Mouse (Mus musculus): Measurements from ENCODE around the gene Rpl35. TPM values are rescaled to one million over a fixed set of nuclear protein-coding genes. Genes with fewer than 3 reads are reported as not detected.

Rpl35 gene
- polyA plus RNA-seq, 1 experiment from 2014 or later: 1,101 TPM

DNA sequence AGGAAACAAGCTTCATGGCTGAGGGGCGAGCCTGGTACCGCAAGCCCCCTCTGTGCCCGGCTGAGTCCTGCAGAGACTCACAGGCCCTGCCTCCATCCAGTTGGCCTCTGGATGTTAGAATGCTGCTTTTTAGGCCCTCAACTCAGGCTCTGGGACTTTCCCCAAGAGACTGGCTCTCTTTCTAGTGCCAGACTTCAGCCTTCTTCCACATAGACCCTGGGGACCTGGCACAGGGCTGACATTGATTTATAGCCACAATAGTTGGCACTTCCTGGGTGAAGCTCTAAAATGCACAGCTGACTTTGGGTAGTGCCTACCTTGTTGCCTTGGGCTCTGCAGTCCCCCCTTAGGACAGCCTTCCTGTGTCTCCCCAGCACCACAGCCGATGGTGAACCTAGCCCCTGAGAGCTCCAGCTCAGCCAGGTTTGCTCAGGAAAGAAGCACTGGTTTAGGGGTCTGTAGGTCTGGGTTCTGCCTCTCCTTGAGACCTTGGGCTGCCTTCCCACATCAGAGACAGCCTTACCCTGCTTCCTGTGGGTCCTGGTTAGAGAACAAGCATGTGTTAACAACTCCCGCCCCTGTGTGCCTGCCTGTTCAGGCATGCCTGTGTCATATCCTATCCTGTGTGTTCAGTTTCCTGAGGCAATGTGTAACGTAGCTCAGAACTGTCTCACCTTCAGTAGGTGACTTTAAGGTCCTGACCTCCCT is 17.5 kb downstream of the Rpl35 start:
- 89% methylated on average over 6 of the region's 6 CpGs for WGBS
- H3K4me2 ChIP-seq: no peak overlapping the region
- no peaks in the 10 kb centered on the region for H3K36me3 ChIP-seq (ENCODE audit: control insufficient read depth, insufficient read depth, low read length)
- no peak overlapping the region for H3K9ac ChIP-seq (ENCODE audit: low read length)
- no peak for DNase-seq (ENCODE audit: low spot score, missing footprints)
- no peaks in the 10 kb centered on the region for H3K27me3 ChIP-seq (ENCODE audit: control insufficient read depth, insufficient read depth, low read length)
- no peak overlapping the region for H3K4me3 ChIP-seq (ENCODE audit: low read depth, low read length)
- H3K4me1 ChIP-seq (ENCODE audit: control insufficient read depth, insufficient read depth, low read length): no peaks in the 10 kb centered on the region
- no peaks in the 10 kb centered on the region for H3K9me3 ChIP-seq (ENCODE audit: control insufficient read depth, low read length)
- ATAC-seq (ENCODE audit: low FRiP score): no peak
- no peak overlapping the region for H3K27ac ChIP-seq (ENCODE audit: low read depth, low read length)

- H3K4me3 ChIP-seq (ENCODE audit: low read depth, low read length): no peak overlapping the region
- no peaks in the 10 kb centered on the region for H3K4me1 ChIP-seq (ENCODE audit: control insufficient read depth, insufficient read depth, low read length)
- no peak overlapping the region for H3K4me2 ChIP-seq
- no peaks in the 10 kb centered on the region for H3K36me3 ChIP-seq (ENCODE audit: control insufficient read depth, insufficient read depth, low read length)
- no peak overlapping the region for H3K27ac ChIP-seq (ENCODE audit: low read depth, low read length)
- ATAC-seq (ENCODE audit: low FRiP score) (no peak), DNase-seq (ENCODE audit: low spot score, missing footprints) (no peak)
- H3K27me3 ChIP-seq (ENCODE audit: control insufficient read depth, insufficient read depth, low read length): no peaks in the 10 kb centered on the region
- WGBS: 65% methylated on average over 1 of the region's 1 CpGs
- H3K9ac ChIP-seq (ENCODE audit: low read length): no peak overlapping the region
- no peaks in the 10 kb centered on the region for H3K9me3 ChIP-seq (ENCODE audit: control insufficient read depth, low read length)
These were observed 18.1 kb downstream of the Rpl35 start for GRCm38 (mm10) chr2:38987371-38987770.

DNA sequence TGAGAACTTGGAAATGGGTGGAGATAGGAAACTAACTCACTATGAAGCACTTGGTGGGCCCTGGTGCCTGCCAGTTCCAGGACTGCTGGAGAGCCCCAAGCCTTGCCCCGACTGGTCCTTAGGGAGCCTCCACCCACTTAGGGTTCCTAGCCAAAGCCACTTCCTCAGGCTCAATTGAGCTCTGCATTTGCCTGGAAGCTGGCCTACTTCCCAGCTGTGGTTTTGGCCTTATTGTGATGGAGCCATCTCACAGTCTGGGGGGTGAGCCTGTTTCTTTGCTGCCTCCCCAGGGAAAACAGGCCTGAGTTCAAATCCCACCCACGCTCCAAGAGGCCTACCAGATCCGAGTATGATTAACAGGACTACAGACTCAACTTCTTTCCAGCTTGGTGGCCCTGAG is 18.8 kb downstream of the Rpl35 start:
- Histone ChIP-seq H3K27me3 (ENCODE audit: control insufficient read depth, insufficient read depth, low read length) (no peaks in the 10 kb centered on the region), H3K9ac (ENCODE audit: low read length) (no peak overlapping the region), H3K4me1 (ENCODE audit: control insufficient read depth, insufficient read depth, low read length) (no peaks in the 10 kb centered on the region), H3K4me3 (ENCODE audit: low read depth, low read length) (no peak overlapping the region), H3K36me3 (ENCODE audit: control insufficient read depth, insufficient read depth, low read length) (no peaks in the 10 kb centered on the region), H3K4me2 (no peak overlapping the region), H3K27ac (ENCODE audit: low read depth, low read length) (no peak overlapping the region), H3K9me3 (ENCODE audit: control insufficient read depth, low read length) (no peaks in the 10 kb centered on the region)
- WGBS: 88% methylated on average over 3 of the region's 3 CpGs
- ATAC-seq (ENCODE audit: low FRiP score) (no peak), DNase-seq (ENCODE audit: low spot score, missing footprints) (no peak)

GRCm38 (mm10) chr2:38983456-38983855 is 22.0 kb downstream of the Rpl35 start:
- Histone ChIP-seq H3K36me3 (ENCODE audit: control insufficient read depth, insufficient read depth, low read length) (no peaks in the 10 kb centered on the region), H3K9ac (ENCODE audit: low read length) (no peak overlapping the region), H3K27me3 (ENCODE audit: control insufficient read depth, insufficient read depth, low read length) (no peaks in the 10 kb centered on the region), H3K4me3 (ENCODE audit: low read depth, low read length) (no peak overlapping the region), H3K4me2 (no peak overlapping the region), H3K9me3 (ENCODE audit: control insufficient read depth, low read length) (no peaks in the 10 kb centered on the region), H3K4me1 (ENCODE audit: control insufficient read depth, insufficient read depth, low read length) (no peaks in the 10 kb centered on the region), H3K27ac (ENCODE audit: low read depth, low read length) (no peak overlapping the region)
- ATAC-seq (ENCODE audit: low FRiP score) (no peak), DNase-seq (ENCODE audit: low spot score, missing footprints) (no peak)
- 97% methylated on average over 2 of the region's 2 CpGs for WGBS

DNA sequence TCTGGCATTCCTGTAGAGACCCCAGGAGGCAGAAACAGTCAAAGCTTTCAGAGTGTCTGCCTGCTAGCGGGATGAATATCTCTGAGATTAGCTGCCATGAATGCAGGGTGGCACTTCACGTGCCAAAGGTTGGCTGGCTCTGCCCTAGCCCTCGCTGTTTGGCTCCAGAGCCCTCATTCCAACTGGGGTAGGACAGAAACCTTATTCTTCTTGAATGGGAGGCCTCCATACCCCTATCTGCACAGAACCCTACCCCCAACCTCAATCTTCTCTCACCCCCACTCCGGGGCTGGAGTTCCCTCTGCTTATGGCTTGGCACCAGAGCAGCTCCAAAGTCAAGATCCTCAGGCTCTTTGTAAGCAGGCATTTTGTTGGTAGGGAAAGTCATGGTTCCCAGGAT is 27.6 kb downstream of the Rpl35 start:
- H3K4me2 ChIP-seq: no peak overlapping the region
- H3K36me3 ChIP-seq (ENCODE audit: control insufficient read depth, insufficient read depth, low read length): no peaks in the 10 kb centered on the region
- ATAC-seq (ENCODE audit: low FRiP score) (no peak), DNase-seq (ENCODE audit: low spot score, missing footprints) (no peak)
- H3K9me3 ChIP-seq (ENCODE audit: control insufficient read depth, low read length): no peaks in the 10 kb centered on the region
- no peaks in the 10 kb centered on the region for H3K27me3 ChIP-seq (ENCODE audit: control insufficient read depth, insufficient read depth, low read length)
- H3K4me3 ChIP-seq (ENCODE audit: low read depth, low read length): no peak overlapping the region
- H3K27ac ChIP-seq (ENCODE audit: low read depth, low read length): no peak overlapping the region
- H3K4me1 ChIP-seq (ENCODE audit: control insufficient read depth, insufficient read depth, low read length): no peaks in the 10 kb centered on the region
- WGBS: 78% methylated on average over 4 of the region's 4 CpGs
- no peak overlapping the region for H3K9ac ChIP-seq (ENCODE audit: low read length)

DNA sequence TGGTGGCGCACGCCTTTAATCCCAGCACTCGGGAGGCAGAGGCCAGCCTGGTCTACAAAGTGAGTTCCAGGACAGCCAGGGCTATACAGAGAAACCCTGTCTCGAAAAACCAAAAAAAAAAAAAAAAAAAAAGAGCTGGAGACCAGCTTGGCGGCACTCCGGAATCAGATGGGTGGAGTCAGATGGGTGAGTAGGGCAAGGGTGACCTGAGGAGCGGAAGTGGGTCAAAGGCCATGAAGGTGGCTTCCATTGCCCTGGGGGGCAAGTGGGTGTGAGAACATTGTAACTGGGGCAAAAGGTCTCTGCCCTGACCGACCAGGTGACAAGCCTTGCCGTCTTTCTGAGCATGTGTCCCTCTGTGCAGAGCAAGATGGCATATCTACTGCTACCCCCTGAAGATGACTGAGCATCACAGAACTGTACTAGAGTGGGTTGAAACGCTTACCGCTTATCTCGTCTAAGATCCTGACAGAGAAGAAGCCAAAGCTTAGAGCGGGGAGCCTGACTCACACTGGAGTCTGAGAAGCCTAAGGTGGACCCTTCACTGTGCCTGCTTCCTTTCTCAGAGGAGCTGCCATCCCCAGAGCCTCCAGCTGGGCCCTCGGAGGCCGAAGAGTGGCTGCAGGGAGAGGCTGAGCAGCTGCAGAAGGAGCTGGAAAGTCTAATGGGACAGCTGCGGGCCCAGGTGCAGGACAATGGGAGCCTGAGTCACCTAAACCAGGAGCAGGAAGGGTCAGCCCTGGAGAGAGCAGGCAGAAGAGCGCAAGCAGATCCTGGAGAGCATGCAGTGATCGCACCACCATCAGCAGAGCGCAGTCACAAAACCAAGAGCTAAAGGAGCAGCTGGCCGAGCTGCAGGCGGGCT is 29.3 kb downstream of the Rpl35 start:
- WGBS: 84% methylated on average over 21 of the region's 21 CpGs
- no peak overlapping the region for H3K27ac ChIP-seq (ENCODE audit: low read depth, low read length)
- H3K4me3 ChIP-seq (ENCODE audit: low read depth, low read length): no peak overlapping the region
- ATAC-seq (ENCODE audit: low FRiP score): no peak
- no peak for DNase-seq (ENCODE audit: low spot score, missing footprints)
- no peaks in the 10 kb centered on the region for H3K36me3 ChIP-seq (ENCODE audit: control insufficient read depth, insufficient read depth, low read length)
- H3K4me1 ChIP-seq (ENCODE audit: control insufficient read depth, insufficient read depth, low read length): no peaks in the 10 kb centered on the region
- no peak overlapping the region for H3K9ac ChIP-seq (ENCODE audit: low read length)
- H3K4me2 ChIP-seq: no peak overlapping the region
- no peaks in the 10 kb centered on the region for H3K27me3 ChIP-seq (ENCODE audit: control insufficient read depth, insufficient read depth, low read length)
- no peaks in the 10 kb centered on the region for H3K9me3 ChIP-seq (ENCODE audit: control insufficient read depth, low read length)

DNA sequence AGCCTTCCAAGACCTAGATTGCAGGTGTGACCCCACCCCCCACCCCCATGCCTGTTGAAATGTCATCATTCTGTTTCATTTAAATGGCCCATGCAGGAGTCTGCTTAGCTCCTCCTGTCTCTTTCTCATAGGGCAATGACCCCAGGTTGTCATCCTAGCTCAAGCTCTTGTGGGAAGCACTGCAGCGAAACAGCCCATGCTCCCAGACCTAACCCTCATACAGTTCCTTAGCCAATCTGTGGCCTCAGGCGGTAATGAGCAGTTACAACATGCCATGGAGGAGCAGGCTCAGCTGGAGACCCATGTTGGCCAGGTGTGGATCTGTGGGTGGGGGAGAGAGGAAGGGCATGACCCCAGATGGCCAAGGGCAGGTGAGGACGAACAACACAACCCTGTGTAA is 30.2 kb downstream of the Rpl35 start:
- WGBS: 80% methylated on average over 3 of the region's 3 CpGs
- Histone ChIP-seq H3K4me2 (no peak overlapping the region), H3K4me3 (ENCODE audit: low read depth, low read length) (no peak overlapping the region), H3K27me3 (ENCODE audit: control insufficient read depth, insufficient read depth, low read length) (no peaks in the 10 kb centered on the region), H3K4me1 (ENCODE audit: control insufficient read depth, insufficient read depth, low read length) (no peaks in the 10 kb centered on the region), H3K36me3 (ENCODE audit: control insufficient read depth, insufficient read depth, low read length) (no peaks in the 10 kb centered on the region), H3K27ac (ENCODE audit: low read depth, low read length) (no peak overlapping the region), H3K9ac (ENCODE audit: low read length) (no peak overlapping the region), H3K9me3 (ENCODE audit: control insufficient read depth, low read length) (no peaks in the 10 kb centered on the region)
- DNase-seq (ENCODE audit: low spot score, missing footprints) (no peak), ATAC-seq (ENCODE audit: low FRiP score) (no peak)

DNA sequence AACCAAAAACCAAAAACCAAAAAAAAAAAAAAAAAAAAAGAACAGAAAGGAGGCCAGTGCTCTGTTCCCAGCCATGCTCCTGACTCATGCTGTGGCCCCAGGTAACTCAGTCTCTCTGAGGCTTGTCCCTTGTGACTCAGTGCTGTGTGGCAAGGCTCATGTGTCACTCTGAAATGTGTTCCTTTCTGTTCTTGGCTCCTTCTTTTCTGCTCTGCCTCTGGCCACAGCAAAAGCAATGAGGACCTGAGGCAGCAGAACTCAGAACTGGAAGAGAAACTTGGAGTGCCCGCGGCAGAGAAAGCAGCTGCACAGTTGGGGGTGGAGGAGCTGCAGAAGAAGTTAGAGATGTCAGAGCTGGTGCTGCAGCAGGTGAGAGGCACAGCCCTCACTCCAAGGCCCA is 31.3 kb downstream of the Rpl35 start:
- no peak overlapping the region for H3K9ac ChIP-seq (ENCODE audit: low read length)
- H3K27ac ChIP-seq (ENCODE audit: low read depth, low read length): no peak overlapping the region
- ATAC-seq (ENCODE audit: low FRiP score) (no peak), DNase-seq (ENCODE audit: low spot score, missing footprints) (no peak)
- H3K4me2 ChIP-seq: no peak overlapping the region
- no peaks in the 10 kb centered on the region for H3K27me3 ChIP-seq (ENCODE audit: control insufficient read depth, insufficient read depth, low read length)
- H3K36me3 ChIP-seq (ENCODE audit: control insufficient read depth, insufficient read depth, low read length): no peaks in the 10 kb centered on the region
- no peaks in the 10 kb centered on the region for H3K4me1 ChIP-seq (ENCODE audit: control insufficient read depth, insufficient read depth, low read length)
- WGBS: 51% methylated on average over 2 of the region's 2 CpGs
- H3K4me3 ChIP-seq (ENCODE audit: low read depth, low read length): no peak overlapping the region
- no peaks in the 10 kb centered on the region for H3K9me3 ChIP-seq (ENCODE audit: control insufficient read depth, low read length)

DNA sequence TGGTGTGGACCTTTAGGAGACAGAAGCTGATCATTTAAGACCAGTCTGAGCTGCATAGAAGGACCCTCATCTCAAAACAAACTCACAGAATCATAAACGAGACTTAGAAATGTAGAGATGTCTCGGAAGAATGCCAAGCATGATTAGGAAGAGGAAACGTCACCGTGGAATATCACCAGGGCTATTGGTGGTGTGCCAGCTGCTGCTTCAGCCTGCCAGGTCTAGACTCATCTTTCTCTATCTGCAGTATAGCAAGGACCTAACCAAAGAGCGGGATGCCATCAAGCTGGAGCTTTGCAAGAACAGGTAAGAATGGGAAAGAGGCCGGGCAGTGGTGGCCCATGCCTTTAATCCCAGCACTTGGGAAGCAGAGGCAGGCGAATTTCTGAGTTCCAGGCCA is 31.7 kb downstream of the Rpl35 start:
- ATAC-seq (ENCODE audit: low FRiP score): no peak
- H3K4me1 ChIP-seq (ENCODE audit: control insufficient read depth, insufficient read depth, low read length): no peaks in the 10 kb centered on the region
- H3K27ac ChIP-seq (ENCODE audit: low read depth, low read length): no peak overlapping the region
- H3K9me3 ChIP-seq (ENCODE audit: control insufficient read depth, low read length): no peaks in the 10 kb centered on the region
- H3K27me3 ChIP-seq (ENCODE audit: control insufficient read depth, insufficient read depth, low read length): no peaks in the 10 kb centered on the region
- WGBS: 88% methylated on average over 7 of the region's 7 CpGs
- H3K9ac ChIP-seq (ENCODE audit: low read length): no peak overlapping the region
- H3K4me2 ChIP-seq: no peak overlapping the region
- no peaks in the 10 kb centered on the region for H3K36me3 ChIP-seq (ENCODE audit: control insufficient read depth, insufficient read depth, low read length)
- H3K4me3 ChIP-seq (ENCODE audit: low read depth, low read length): no peak overlapping the region
- DNase-seq (ENCODE audit: low spot score, missing footprints): no peak

All from midbrain, embryonic 11.5 days (tissue).